Mouse (Mus musculus): ENCODE results near the gene Rnf121. TPM values are rescaled to one million over a fixed set of nuclear protein-coding genes. Genes with fewer than 3 reads are reported as not detected.
A peak's percentile ranks its signal among the peaks of the same experiment; 100 is the strongest.

Gene Rnf121
- polyA plus RNA-seq (2014; fragmentation: Nextera tagmentation; extraction: Ambion mirVana): 27.1 and 29.8 TPM in 2 replicates

- Histone ChIP-seq H3K4me3 (ENCODE audit: low read depth, low read length) (peak within 1 kb of the TSS; percentile 71), H3K36me3 (ENCODE audit: control insufficient read depth, insufficient read depth, low read length) (no peaks in the 10 kb centered on the region), H3K9ac (ENCODE audit: low read depth, low read length) (peak within 1 kb of the TSS; percentile 82), H3K4me1 (replicated peaks; ENCODE audit: control insufficient read depth, insufficient read depth, low read length) (peaks cover 4% of the 10 kb centered on the region; the same call in 1 of the 2 replicates), H3K27ac (ENCODE audit: low read depth, low read length) (peak within 1 kb of the TSS; percentile 58; the same call in 1 of the 2 replicates), H3K9me3 (ENCODE audit: control insufficient read depth, low read length) (no peaks in the 10 kb centered on the region), H3K4me2 (replicated peaks; ENCODE audit: low read depth, low read length) (peak within 1 kb of the TSS; percentile 61), H3K27me3 (ENCODE audit: control insufficient read depth, insufficient read depth, low read length) (no peaks in the 10 kb centered on the region)
- DNase-seq (ENCODE audit: low spot score): peak; percentile 92
- WGBS: under 1% methylated on average over 56 of the region's 56 CpGs
- peak; percentile 99 for ATAC-seq (ENCODE audit: low FRiP score)
Observed at GRCm38 (mm10) chr7:102065046-102065891, at the start of gene Rnf121, which contains the start of the genes Xndc1 and Xntrpc. Rnf121 (minus strand) TSS chr7:102065469. Xndc1 (plus strand) TSS chr7:102065511. Xntrpc (plus strand) TSS chr7:102065713.

DNA sequence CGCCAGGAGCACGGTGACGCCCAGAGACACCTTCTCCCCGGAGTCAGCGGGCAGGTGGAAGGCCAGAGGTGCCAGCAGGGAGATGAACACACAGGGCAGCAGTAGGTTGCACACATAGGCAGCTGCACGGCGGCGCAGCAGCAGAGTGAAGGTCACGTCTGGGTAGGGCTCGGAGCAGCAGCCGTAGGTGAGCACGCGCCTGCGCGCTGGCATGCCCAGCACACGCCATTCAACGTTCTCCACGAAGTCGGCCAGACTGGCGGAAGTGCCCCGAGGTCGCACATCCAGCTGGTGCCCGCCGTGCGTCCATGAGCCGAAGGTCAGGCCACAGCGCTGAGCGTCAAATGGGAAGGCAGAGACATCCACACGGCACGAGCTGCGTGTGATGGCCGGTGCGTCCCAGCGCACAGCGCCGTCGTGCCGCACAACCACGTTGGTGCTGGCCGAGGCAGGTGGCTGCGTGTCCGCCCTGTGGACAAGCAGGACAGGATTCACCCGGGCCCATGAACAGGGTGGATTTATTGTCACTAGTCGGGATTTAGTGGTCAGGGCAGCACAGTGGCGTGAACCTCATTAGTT is 48.0 kb upstream of the Rnf121 start:
- H3K9me3 ChIP-seq (ENCODE audit: control insufficient read depth, low read length): no peaks in the 10 kb centered on the region
- WGBS: 80% methylated on average over 45 of the region's 45 CpGs
- ATAC-seq (ENCODE audit: low FRiP score) (no peak), DNase-seq (ENCODE audit: low spot score) (no peak)
- no peak overlapping the region for H3K9ac ChIP-seq (ENCODE audit: low read depth, low read length)
- H3K36me3 ChIP-seq (ENCODE audit: control insufficient read depth, insufficient read depth, low read length): no peaks in the 10 kb centered on the region
- no peak overlapping the region for H3K4me2 ChIP-seq (replicated peaks; ENCODE audit: low read depth, low read length)
- H3K27me3 ChIP-seq (ENCODE audit: control insufficient read depth, insufficient read depth, low read length): no peaks in the 10 kb centered on the region
- no peak overlapping the region for H3K27ac ChIP-seq (ENCODE audit: low read depth, low read length)
- no peaks in the 10 kb centered on the region for H3K4me1 ChIP-seq (replicated peaks; ENCODE audit: control insufficient read depth, insufficient read depth, low read length)
- H3K4me3 ChIP-seq (ENCODE audit: low read depth, low read length): no peak overlapping the region

- ATAC-seq (ENCODE audit: low FRiP score): no peak
- H3K27ac ChIP-seq (ENCODE audit: low read depth, low read length): no peak overlapping the region
- 92% methylated on average over 4 of the region's 4 CpGs for WGBS
- H3K27me3 ChIP-seq (ENCODE audit: control insufficient read depth, insufficient read depth, low read length): no peaks in the 10 kb centered on the region
- H3K36me3 ChIP-seq (ENCODE audit: control insufficient read depth, insufficient read depth, low read length): no peaks in the 10 kb centered on the region
- no peak overlapping the region for H3K4me2 ChIP-seq (replicated peaks; ENCODE audit: low read depth, low read length)
- H3K4me3 ChIP-seq (ENCODE audit: low read depth, low read length): no peak overlapping the region
- no peaks in the 10 kb centered on the region; the same call in 1 of the 2 replicates for H3K4me1 ChIP-seq (replicated peaks; ENCODE audit: control insufficient read depth, insufficient read depth, low read length)
- no peak for DNase-seq (ENCODE audit: low spot score)
- H3K9ac ChIP-seq (ENCODE audit: low read depth, low read length): no peak overlapping the region
- no peaks in the 10 kb centered on the region for H3K9me3 ChIP-seq (ENCODE audit: control insufficient read depth, low read length)
Observed at GRCm38 (mm10) chr7:102109746-102110145, 44.5 kb upstream of the Rnf121 start.

- ATAC-seq (ENCODE audit: low FRiP score) (no peak), DNase-seq (ENCODE audit: low spot score) (no peak)
- H3K4me2 ChIP-seq (replicated peaks; ENCODE audit: low read depth, low read length): no peak within 1 kb of the TSS
- no peaks in the 10 kb centered on the region for H3K36me3 ChIP-seq (ENCODE audit: control insufficient read depth, insufficient read depth, low read length)
- no peaks in the 10 kb centered on the region for H3K27me3 ChIP-seq (ENCODE audit: control insufficient read depth, insufficient read depth, low read length)
- H3K9ac ChIP-seq (ENCODE audit: low read depth, low read length): no peak within 1 kb of the TSS
- no peak within 1 kb of the TSS for H3K4me3 ChIP-seq (ENCODE audit: low read depth, low read length)
- H3K4me1 ChIP-seq (replicated peaks; ENCODE audit: control insufficient read depth, insufficient read depth, low read length): no peaks in the 10 kb centered on the region; the same call in 1 of the 2 replicates
- no peaks in the 10 kb centered on the region for H3K9me3 ChIP-seq (ENCODE audit: control insufficient read depth, low read length)
- H3K27ac ChIP-seq (ENCODE audit: low read depth, low read length): no peak within 1 kb of the TSS
- 82% methylated on average over 7 of the region's 7 CpGs for WGBS
Observed at GRCm38 (mm10) chr7:102109171-102109570, 43.9 kb upstream of the Rnf121 start, which contains the start of gene Art5. Art5 (minus strand) TSS chr7:102109489.

DNA sequence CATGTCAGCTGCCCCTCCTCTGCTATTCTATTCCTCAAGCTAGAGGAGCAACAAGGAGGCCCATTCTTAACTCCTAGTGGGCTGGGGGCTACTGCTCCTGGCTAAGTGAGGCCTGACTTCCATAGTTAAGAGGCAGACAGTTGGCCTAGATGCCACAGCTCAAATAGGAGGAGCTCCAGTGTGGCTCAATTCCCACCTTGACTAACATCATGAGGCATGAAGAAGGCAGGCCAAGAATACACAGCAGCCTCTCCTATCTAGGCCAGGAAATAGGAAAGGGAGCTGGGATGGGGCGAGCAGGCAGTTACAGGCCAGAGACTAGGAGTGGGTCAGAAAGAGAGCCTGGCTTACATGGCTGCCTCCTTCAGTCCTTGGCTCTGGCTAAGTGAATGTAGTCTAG is 42.9 kb upstream of the Rnf121 start:
- DNase-seq (ENCODE audit: low spot score) (no peak), ATAC-seq (ENCODE audit: low FRiP score) (no peak)
- H3K4me3 ChIP-seq (ENCODE audit: low read depth, low read length): no peak overlapping the region
- H3K36me3 ChIP-seq (ENCODE audit: control insufficient read depth, insufficient read depth, low read length): no peaks in the 10 kb centered on the region
- no peaks in the 10 kb centered on the region for H3K27me3 ChIP-seq (ENCODE audit: control insufficient read depth, insufficient read depth, low read length)
- H3K27ac ChIP-seq (ENCODE audit: low read depth, low read length): no peak overlapping the region
- 86% methylated on average over 1 of the region's 1 CpGs for WGBS
- H3K4me2 ChIP-seq (replicated peaks; ENCODE audit: low read depth, low read length): no peak overlapping the region
- H3K9me3 ChIP-seq (ENCODE audit: control insufficient read depth, low read length): no peaks in the 10 kb centered on the region
- no peaks in the 10 kb centered on the region; the same call in 1 of the 2 replicates for H3K4me1 ChIP-seq (replicated peaks; ENCODE audit: control insufficient read depth, insufficient read depth, low read length)
- no peak overlapping the region for H3K9ac ChIP-seq (ENCODE audit: low read depth, low read length)

GRCm38 (mm10) chr7:102106700-102107141 is 41.5 kb upstream of the Rnf121 start:
- no peaks in the 10 kb centered on the region for H3K9me3 ChIP-seq (ENCODE audit: control insufficient read depth, low read length)
- no peak overlapping the region for H3K27ac ChIP-seq (ENCODE audit: low read depth, low read length)
- DNase-seq (ENCODE audit: low spot score) (peak; percentile 26), ATAC-seq (ENCODE audit: low FRiP score) (peak; percentile 17; the same call in 1 of the 2 replicates)
- no peaks in the 10 kb centered on the region for H3K36me3 ChIP-seq (ENCODE audit: control insufficient read depth, insufficient read depth, low read length)
- no peaks in the 10 kb centered on the region for H3K27me3 ChIP-seq (ENCODE audit: control insufficient read depth, insufficient read depth, low read length)
- H3K4me1 ChIP-seq (replicated peaks; ENCODE audit: control insufficient read depth, insufficient read depth, low read length): peaks cover 3% of the 10 kb centered on the region; the same call in 1 of the 2 replicates
- H3K4me2 ChIP-seq (replicated peaks; ENCODE audit: low read depth, low read length): peak overlapping the region; percentile 30
- no peak overlapping the region; the same call in 1 of the 2 replicates for H3K9ac ChIP-seq (ENCODE audit: low read depth, low read length)
- peak overlapping the region; percentile 4; the same call in 1 of the 2 replicates for H3K4me3 ChIP-seq (ENCODE audit: low read depth, low read length)
- WGBS: 17% methylated on average over 23 of the region's 23 CpGs

DNA sequence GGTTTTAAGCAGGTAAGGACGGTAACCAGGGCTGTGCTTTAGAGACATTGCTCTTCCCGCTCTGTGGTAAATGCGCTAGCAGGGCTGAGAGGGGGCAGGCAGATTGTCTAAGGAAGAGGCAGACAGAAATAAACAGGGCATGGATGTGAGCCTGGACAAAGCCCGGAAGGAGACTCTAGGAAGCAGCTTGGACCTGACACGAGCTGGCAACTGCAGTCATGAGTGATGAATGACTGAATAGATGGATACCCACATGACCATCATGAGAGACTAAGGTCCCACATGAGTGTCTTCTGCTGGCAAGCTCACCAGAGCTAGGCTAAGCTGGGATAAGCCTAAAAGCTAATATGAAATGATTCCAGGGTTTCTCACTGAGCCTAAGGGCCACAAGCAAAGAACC is 38.9 kb upstream of the Rnf121 start:
- WGBS: 82% methylated on average over 5 of the region's 5 CpGs
- Histone ChIP-seq H3K4me3 (ENCODE audit: low read depth, low read length) (no peak overlapping the region), H3K9ac (ENCODE audit: low read depth, low read length) (no peak overlapping the region), H3K36me3 (ENCODE audit: control insufficient read depth, insufficient read depth, low read length) (no peaks in the 10 kb centered on the region), H3K4me2 (replicated peaks; ENCODE audit: low read depth, low read length) (no peak overlapping the region), H3K27ac (ENCODE audit: low read depth, low read length) (no peak overlapping the region), H3K9me3 (ENCODE audit: control insufficient read depth, low read length) (no peaks in the 10 kb centered on the region), H3K27me3 (ENCODE audit: control insufficient read depth, insufficient read depth, low read length) (no peaks in the 10 kb centered on the region), H3K4me1 (replicated peaks; ENCODE audit: control insufficient read depth, insufficient read depth, low read length) (peaks cover 8% of the 10 kb centered on the region)
- DNase-seq (ENCODE audit: low spot score) (no peak), ATAC-seq (ENCODE audit: low FRiP score) (no peak)

DNA sequence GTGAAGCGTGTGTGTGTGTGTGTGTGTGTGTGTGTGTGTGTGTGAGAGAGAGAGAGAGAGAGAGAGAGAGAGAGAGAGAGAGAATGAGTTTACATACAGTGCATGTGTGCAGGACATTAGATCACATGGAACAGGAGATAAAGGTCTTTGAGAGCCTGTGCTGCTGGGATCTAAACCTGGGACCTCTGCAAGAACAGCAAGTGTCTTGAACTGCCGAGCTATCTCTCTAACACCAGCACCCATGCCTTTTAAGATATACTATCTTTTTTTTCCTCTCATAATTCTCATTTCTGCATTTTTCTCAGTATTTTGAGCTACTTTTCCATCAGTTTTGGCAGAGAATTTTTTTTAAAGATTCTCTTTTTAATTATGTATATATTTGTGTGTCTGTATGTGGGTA is 38.3 kb upstream of the Rnf121 start:
- Histone ChIP-seq H3K27ac (ENCODE audit: low read depth, low read length) (no peak overlapping the region), H3K4me2 (replicated peaks; ENCODE audit: low read depth, low read length) (no peak overlapping the region), H3K36me3 (ENCODE audit: control insufficient read depth, insufficient read depth, low read length) (no peaks in the 10 kb centered on the region), H3K27me3 (ENCODE audit: control insufficient read depth, insufficient read depth, low read length) (no peaks in the 10 kb centered on the region), H3K9ac (ENCODE audit: low read depth, low read length) (no peak overlapping the region), H3K9me3 (ENCODE audit: control insufficient read depth, low read length) (no peaks in the 10 kb centered on the region), H3K4me3 (ENCODE audit: low read depth, low read length) (no peak overlapping the region), H3K4me1 (replicated peaks; ENCODE audit: control insufficient read depth, insufficient read depth, low read length) (peaks cover 8% of the 10 kb centered on the region)
- WGBS: 92% methylated on average over 2 of the region's 2 CpGs
- DNase-seq (ENCODE audit: low spot score): no peak
- no peak for ATAC-seq (ENCODE audit: low FRiP score)

All from hindbrain, embryonic 11.5 days (tissue).